Mouse (Mus musculus) embryonic facial prominence, embryonic 11.5 days (tissue): ENCODE data around the gene Dctn2. TPM values are rescaled to one million over a fixed set of nuclear protein-coding genes. Genes with fewer than 3 reads are reported as not detected.

Source experiments
- ATAC-seq: fragments of 200-750 bp; cut with Nextera tagmentation; replicated peaks from 2 replicates; pipeline ENCODE4 v1.8.0; 2017; ENCODE audit warnings: low read depth; ENCODE audit not compliant: insufficient number of reproducible peaks, low FRiP score, low TSS enrichment
- DNase-seq: peaks from one replicate; pipeline ENCODE4 v3.0.0-alpha.2; 2015; ENCODE audit warnings: low spot score
- H3K27ac ChIP-seq: fragments of 300-500 bp; sonication (generic); replicated peaks from 2 replicates; pipeline ENCODE4 v1.5.1; 2014; ENCODE audit warnings: mild to moderate bottlenecking, low read depth, low read length, control low read depth
- H3K27me3 ChIP-seq: fragments of 300-500 bp; sonication (generic); 2 replicates; pipeline ENCODE4 v1.6.1; 2014; ENCODE audit warnings: mild to moderate bottlenecking, low read length, moderate library complexity, mixed read lengths; ENCODE audit not compliant: control insufficient read depth, insufficient read depth
- H3K36me3 ChIP-seq: fragments of 300-500 bp; sonication (generic); replicated peaks from 2 replicates; pipeline ENCODE4 v1.6.1; 2014; ENCODE audit warnings: low read depth, mild to moderate bottlenecking, low read length, moderate library complexity, mixed read lengths; ENCODE audit not compliant: control insufficient read depth, insufficient read depth
- H3K4me1 ChIP-seq: fragments of 300-500 bp; sonication (generic); 2 replicates; pipeline ENCODE4 v1.6.1; 2014; ENCODE audit warnings: low read length, mixed read lengths; ENCODE audit not compliant: control insufficient read depth, insufficient read depth
- H3K4me2 ChIP-seq: fragments of 300-500 bp; sonication (generic); 2 replicates; pipeline ENCODE4 v1.6.1; 2014; ENCODE audit warnings: low read depth, mild to moderate bottlenecking, control low read depth, low read length, moderate library complexity
- H3K4me3 ChIP-seq: fragments of 300-500 bp; sonication (generic); 2 replicates; pipeline ENCODE4 v1.5.1; 2014; ENCODE audit warnings: low read depth, low read length, control low read depth
- H3K9ac ChIP-seq: fragments of 300-500 bp; sonication (generic); replicated peaks from 2 replicates; pipeline ENCODE4 v1.6.1; 2014; ENCODE audit warnings: mild to moderate bottlenecking, control low read depth, low read length
- H3K9me3 ChIP-seq: fragments of 300-500 bp; sonication (generic); replicated peaks from 2 replicates; pipeline ENCODE4 v1.6.1; 2016; ENCODE audit warnings: mild to moderate bottlenecking, low read length, inconsistent platforms, mixed read lengths; ENCODE audit not compliant: control insufficient read depth
- WGBS: fragments of 180-500 bp; shearing (Covaris S2); extraction: QIAGEN DNeasy Blood & Tissue Kit; methylation state at CpG from one replicate; pipeline ENCODE4 v1.1.7; 2014; 5-methylcytosine and 5-hydroxymethylcytosine counted together
- polyA plus RNA-seq: library from polyadenylated mRNA; unstranded; fragments of >200 nt; fragmentation: Nextera tagmentation; extraction: Ambion mirVana; gene quantifications from 2 replicates; pipeline ENCODE4 v1.2.1, GENCODE M21; 2014

Dctn2 gene
- polyA plus RNA-seq, 1 experiment from 2014 or later: 162 TPM

DNA sequence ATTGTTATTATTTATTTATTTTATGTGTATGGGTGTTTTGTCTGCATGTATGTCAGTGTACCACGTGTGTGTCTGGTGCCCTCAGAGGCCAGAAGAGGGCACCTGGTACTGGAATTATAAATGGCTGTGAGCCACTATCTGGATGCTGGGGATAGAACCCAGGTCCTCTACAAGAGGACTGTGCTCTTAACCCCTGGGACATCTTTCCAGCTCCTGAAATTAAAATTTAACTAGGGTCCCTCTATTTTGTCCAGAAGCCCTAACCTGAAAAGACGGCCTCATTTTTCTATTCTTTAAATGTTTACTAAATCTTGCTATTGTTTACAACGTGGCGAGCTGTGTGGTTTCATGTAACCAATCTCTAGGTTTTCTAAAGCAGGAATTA lies 449 bp upstream of the Dctn2 start:
- no peak for ATAC-seq
- DNase-seq: no peak
- 28% methylated on average over 4 of the region's 4 CpGs for WGBS
- H3K4me2 ChIP-seq: no peak overlapping the region
- H3K9ac ChIP-seq: no peak overlapping the region
- H3K9me3 ChIP-seq: no peaks in the 10 kb centered on the region
- H3K4me1 ChIP-seq: no peaks in the 10 kb centered on the region; the same call in 1 of the 2 replicates
- no peaks in the 10 kb centered on the region; the same call in 1 of the 2 replicates for H3K36me3 ChIP-seq
- peaks cover 11% of the 10 kb centered on the region for H3K27me3 ChIP-seq
- no peak overlapping the region for H3K27ac ChIP-seq
- H3K4me3 ChIP-seq: peak overlapping the region; percentile 77; the same call in 1 of the 2 replicates

DNA sequence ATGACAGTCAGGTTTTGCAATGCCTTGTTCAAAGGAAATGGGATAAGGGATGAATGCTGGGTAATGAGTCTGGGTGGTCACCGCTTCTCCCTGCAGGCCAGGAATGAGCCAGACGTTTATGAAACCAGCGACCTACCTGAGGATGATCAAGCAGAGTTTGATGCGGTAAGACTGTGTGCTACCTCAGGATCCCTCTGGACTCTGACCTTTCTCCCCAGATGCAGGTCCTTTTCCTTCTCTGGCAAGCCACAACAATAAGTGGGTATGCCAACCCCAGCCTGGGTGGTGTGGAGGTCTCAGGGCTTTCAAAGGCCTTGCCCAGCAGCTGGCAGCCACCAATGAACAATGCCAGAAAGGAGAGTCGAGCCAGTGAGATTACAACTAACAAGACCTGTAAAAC lies 1.1 kb downstream of the Dctn2 start:
- no peak overlapping the region for H3K27ac ChIP-seq
- H3K36me3 ChIP-seq: no peaks in the 10 kb centered on the region; the same call in 1 of the 2 replicates
- no peaks in the 10 kb centered on the region; the same call in 1 of the 2 replicates for H3K4me1 ChIP-seq
- no peaks in the 10 kb centered on the region for H3K9me3 ChIP-seq
- H3K9ac ChIP-seq: no peak overlapping the region; the same call in 1 of the 2 replicates
- H3K4me2 ChIP-seq: peak overlapping the region; percentile 69
- H3K4me3 ChIP-seq: peak overlapping the region; percentile 77
- no peak for ATAC-seq
- no peak for DNase-seq
- 79% methylated on average over 5 of the region's 5 CpGs for WGBS
- H3K27me3 ChIP-seq: peaks cover 8% of the 10 kb centered on the region

DNA sequence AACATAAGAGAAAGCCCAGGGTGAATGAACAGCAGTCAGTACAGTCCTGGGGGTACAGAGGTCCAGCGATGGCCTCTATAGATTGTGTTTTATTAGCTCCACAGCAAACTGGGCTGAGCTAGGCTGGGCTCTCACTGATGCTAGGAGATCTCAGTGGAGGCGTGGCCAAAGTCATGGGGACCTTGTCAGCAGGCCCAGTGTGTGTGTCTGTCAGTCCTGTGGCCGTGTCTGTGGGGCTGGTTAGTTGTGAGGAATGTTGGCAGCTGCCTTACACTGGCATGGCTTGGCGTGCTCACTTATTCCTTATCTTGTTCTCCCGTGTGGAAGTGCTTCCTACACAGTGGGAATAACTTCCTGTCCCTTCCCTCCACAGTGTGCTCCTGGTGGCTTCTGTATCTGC lies 2.2 kb downstream of the Dctn2 start:
- no peak overlapping the region for H3K27ac ChIP-seq
- H3K9me3 ChIP-seq: no peaks in the 10 kb centered on the region
- H3K4me1 ChIP-seq: no peaks in the 10 kb centered on the region
- 87% methylated on average over 5 of the region's 5 CpGs for WGBS
- H3K27me3 ChIP-seq: no peaks in the 10 kb centered on the region; the same call in 1 of the 2 replicates
- no peaks in the 10 kb centered on the region; the same call in 1 of the 2 replicates for H3K36me3 ChIP-seq
- no peak overlapping the region for H3K4me3 ChIP-seq
- ATAC-seq (no peak), DNase-seq (no peak)
- H3K4me2 ChIP-seq: no peak overlapping the region
- no peak overlapping the region for H3K9ac ChIP-seq

DNA sequence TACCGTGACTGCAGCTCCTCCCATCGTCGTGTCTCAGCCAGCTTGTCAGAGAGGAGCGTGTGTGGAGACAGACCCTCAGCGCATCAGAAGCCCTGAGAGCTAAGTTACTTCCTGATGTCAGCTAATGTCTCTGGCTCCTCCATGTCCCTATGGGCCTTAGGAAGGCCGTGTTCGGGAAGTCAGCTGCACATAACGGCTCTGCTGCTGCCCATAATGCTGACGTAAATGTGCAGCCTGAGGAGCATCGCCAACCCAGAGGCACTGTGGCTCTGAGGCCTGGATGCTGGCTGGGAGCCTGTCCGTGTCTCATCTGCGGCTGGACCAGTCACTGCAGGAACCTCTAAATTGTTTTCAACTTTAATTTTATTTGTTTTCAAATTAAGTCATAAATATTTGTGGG lies 2.9 kb downstream of the Dctn2 start:
- Histone ChIP-seq H3K27ac (no peak overlapping the region), H3K4me3 (no peak overlapping the region), H3K9me3 (no peaks in the 10 kb centered on the region), H3K4me1 (no peaks in the 10 kb centered on the region), H3K27me3 (no peaks in the 10 kb centered on the region; the same call in 1 of the 2 replicates), H3K36me3 (no peaks in the 10 kb centered on the region; the same call in 1 of the 2 replicates), H3K9ac (no peak overlapping the region), H3K4me2 (no peak overlapping the region)
- ATAC-seq (no peak), DNase-seq (no peak)
- WGBS: 87% methylated on average over 12 of the region's 12 CpGs

DNA sequence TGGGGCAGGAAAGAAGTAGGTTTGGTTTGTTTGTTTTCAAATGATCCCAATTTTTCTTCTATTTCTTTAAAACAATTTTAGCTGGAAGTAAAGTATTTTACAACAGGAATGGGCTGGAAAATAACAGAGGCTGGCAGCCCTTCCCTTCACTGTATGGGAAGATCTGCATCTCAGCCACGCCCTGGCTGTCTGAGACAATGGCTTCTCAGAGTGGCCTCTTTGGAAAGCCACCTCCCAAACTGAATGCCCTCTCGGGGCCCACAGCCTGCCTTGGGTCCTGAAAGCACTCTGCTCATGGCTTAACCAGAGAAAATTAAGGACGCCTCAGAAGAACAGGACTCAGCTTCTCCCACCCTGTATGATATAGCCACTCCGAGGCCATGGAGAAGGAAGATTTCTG lies 3.7 kb downstream of the Dctn2 start:
- ATAC-seq: no peak
- 68% methylated on average over 4 of the region's 4 CpGs for WGBS
- no peak overlapping the region for H3K27ac ChIP-seq

DNA sequence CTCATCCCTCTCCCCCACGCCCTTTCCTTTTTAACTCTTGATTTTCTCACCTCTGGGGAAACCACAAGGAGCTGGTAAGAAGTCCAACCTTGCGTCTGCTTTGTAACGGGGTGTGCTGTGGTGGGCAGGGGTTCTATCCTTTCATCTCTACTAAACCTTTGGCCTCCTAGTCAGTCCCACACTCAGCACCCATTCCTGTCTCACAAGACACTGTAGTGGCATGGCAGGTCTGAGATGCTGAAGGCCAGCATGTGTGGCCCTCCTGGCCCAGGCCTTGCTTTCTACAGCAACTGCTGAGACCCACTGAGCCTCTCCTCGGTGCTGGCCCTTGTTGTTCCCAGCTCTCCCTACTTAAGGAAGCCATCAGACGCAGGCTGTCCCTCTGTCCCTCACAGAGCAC lies 6.2 kb downstream of the Dctn2 start:
- Histone ChIP-seq H3K27ac (no peak overlapping the region), H3K4me2 (no peak overlapping the region), H3K4me1 (no peaks in the 10 kb centered on the region), H3K36me3 (peaks cover 8% of the 10 kb centered on the region), H3K4me3 (no peak overlapping the region), H3K27me3 (no peaks in the 10 kb centered on the region), H3K9ac (no peak overlapping the region), H3K9me3 (no peaks in the 10 kb centered on the region)
- ATAC-seq (no peak), DNase-seq (no peak)
- WGBS: 92% methylated on average over 5 of the region's 5 CpGs

More for the DNA sequence above, 3.7 kb downstream of the Dctn2 start:
- Histone ChIP-seq H3K9me3 (no peaks in the 10 kb centered on the region), H3K4me1 (no peaks in the 10 kb centered on the region), H3K36me3 (no peaks in the 10 kb centered on the region; the same call in none of the 2 replicates), H3K4me3 (no peak overlapping the region), H3K27me3 (no peaks in the 10 kb centered on the region), H3K4me2 (no peak overlapping the region), H3K9ac (no peak overlapping the region)
- DNase-seq: no peak

DNA sequence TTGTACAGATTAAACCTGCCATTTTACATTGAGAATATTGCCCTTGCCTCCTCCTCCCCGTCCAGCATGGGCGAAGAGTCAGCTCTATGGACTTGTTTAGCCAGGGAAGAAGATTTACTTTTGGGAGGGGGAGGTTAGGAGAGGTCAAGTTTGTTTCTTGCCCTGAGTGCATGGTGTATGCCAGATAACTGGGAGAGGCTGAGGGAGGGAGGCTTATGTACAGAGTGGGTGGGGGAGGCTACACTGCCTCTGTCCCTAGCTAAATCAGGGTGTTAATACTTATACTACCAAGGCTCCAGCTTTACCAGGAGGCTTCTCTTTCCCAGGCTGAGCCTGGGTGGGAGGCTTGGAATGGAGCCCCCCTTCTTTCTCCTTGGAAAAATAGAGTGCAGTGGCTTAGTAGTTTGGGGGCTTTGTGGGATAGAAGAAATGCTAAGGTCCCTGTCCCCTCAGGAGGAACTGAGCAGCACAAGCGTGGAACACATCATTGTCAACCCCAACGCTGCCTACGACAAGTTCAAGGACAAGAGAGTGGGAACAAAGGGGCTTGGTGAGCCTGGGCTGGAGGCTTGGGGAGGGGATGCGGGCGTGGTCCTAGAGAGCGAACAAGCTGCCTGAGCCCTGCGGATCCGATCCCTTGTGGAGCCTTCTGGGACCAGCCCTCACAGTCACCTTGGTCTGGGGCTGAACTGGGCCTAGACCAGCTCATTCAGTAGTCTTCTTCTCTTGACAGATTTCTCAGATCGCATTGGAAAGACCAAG lies 8.3 kb downstream of the Dctn2 start:
- Histone ChIP-seq H3K27ac (no peak overlapping the region), H3K36me3 (peaks cover 19% of the 10 kb centered on the region), H3K27me3 (no peaks in the 10 kb centered on the region), H3K4me1 (no peaks in the 10 kb centered on the region), H3K4me2 (no peak overlapping the region), H3K9me3 (no peaks in the 10 kb centered on the region), H3K4me3 (no peak overlapping the region), H3K9ac (no peak overlapping the region; the same call in 1 of the 2 replicates)
- ATAC-seq (no peak), DNase-seq (no peak)
- WGBS: 89% methylated on average over 11 of the region's 11 CpGs

DNA sequence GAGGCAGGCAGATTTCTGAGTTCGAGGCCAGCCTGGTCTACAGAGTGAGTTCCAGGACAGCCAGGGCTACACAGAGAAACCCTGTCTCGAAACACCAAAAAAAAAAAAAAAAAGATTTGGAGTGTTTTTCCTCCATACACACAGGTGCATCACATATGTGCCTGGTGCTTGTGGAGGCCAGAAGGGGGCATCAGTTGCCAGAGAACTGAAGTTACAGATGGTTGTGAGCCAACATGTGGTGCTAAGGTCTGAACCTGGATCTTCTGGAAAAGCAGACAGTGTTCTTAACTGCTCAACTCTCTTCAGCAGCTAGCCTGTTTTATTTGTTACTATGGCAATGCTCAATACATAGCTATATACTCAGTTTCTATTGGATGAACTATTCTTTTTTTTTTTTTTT lies 13.6 kb downstream of the Dctn2 start:
- ATAC-seq (no peak), DNase-seq (no peak)
- Histone ChIP-seq H3K4me2 (no peak overlapping the region), H3K9me3 (no peaks in the 10 kb centered on the region), H3K27me3 (no peaks in the 10 kb centered on the region), H3K36me3 (peaks cover 29% of the 10 kb centered on the region), H3K9ac (no peak overlapping the region), H3K4me1 (no peaks in the 10 kb centered on the region), H3K4me3 (no peak overlapping the region), H3K27ac (no peak overlapping the region)
- WGBS: 93% methylated on average over 2 of the region's 2 CpGs
